Comparison of ENCODE assay signal across 20 mouse cellular contexts in genomic region chr6:92605156-92605555, GRCm38 (mm10).
DNase-seq lines count a peak whose midpoint lies in the region; ATAC-seq and TF ChIP-seq lines count a peak whose summit lies in the region.
"Had no signal": no experiment of that assay in that cellular context is flagged by ENCODE, and none has a peak within 500 bp of the region (broad histone marks: within the 10 kb centered on the region; RNA-seq: fewer than 3 reads in every experiment).

No protein-coding gene starts in this region.

- TF ChIP-seq CTCF in kidney, postnatal 0 days (IDR thresholded peaks at IDR 0.05; ENCODE audit: low read depth), result no peak
- TF ChIP-seq CTCF in stomach, postnatal 0 days (IDR thresholded peaks at IDR 0.05; ENCODE audit: low read depth), result no peak

- 48% methylated on average over 2 of the region's 2 CpGs for WGBS in kidney, postnatal 0 days
- WGBS in stomach, embryonic 14.5 days, result 19% methylated on average over 2 of the region's 2 CpGs
- 52% methylated on average over 2 of the region's 2 CpGs for WGBS in stomach, postnatal 0 days

- H3K4me2 ChIP-seq in kidney, postnatal 0 days (ENCODE audit: low read length), result no peak overlapping the region
- H3K4me2 ChIP-seq in stomach, embryonic 14.5 days (replicated peaks; ENCODE audit: low read depth, low read length), result no peak overlapping the region
- H3K4me2 ChIP-seq in stomach, postnatal 0 days (replicated peaks; ENCODE audit: low read depth), result no peak overlapping the region
- H3K4me2 ChIP-seq: embryonic facial prominence, embryonic 13.5 days; heart, embryonic 13.5 days; limb, embryonic 13.5 days; liver, embryonic 15.5 days had no signal

- no peak for TF ChIP-seq EP300 in stomach, postnatal 0 days (optimal IDR thresholded peaks at IDR 0.05)

- peak; percentile 43; the same call in 1 of the 2 replicates for ATAC-seq in kidney, postnatal 0 days (replicated peaks; ENCODE audit: low FRiP score, low read depth)
- ATAC-seq in stomach, embryonic 14.5 days (ENCODE audit: insufficient number of reproducible peaks, insufficient read depth, low FRiP score, low read depth), result peak; percentile 42; the same call in 1 of the 2 replicates
- ATAC-seq in stomach, postnatal 0 days (ENCODE audit: low FRiP score, low TSS enrichment), result no peak
- ATAC-seq: activated CD4-positive, CD25-positive, alpha-beta regulatory T cell, adult 4 months; forebrain, embryonic 16.5 days; Patski had no signal

- H3K27ac ChIP-seq in kidney, postnatal 0 days, result peak overlapping the region; percentile 62
- peak overlapping the region; percentile 74 for H3K27ac ChIP-seq in stomach, embryonic 14.5 days (ENCODE audit: low read length)
- no peak overlapping the region for H3K27ac ChIP-seq in stomach, postnatal 0 days (replicated peaks)
- H3K27ac ChIP-seq: embryonic facial prominence, embryonic 13.5 days; heart, embryonic 13.5 days; limb, embryonic 13.5 days; liver, embryonic 15.5 days had no signal

- peak; percentile 70 for DNase-seq in kidney, postnatal 0 days (ENCODE audit: low spot score)
- DNase-seq in kidney, adult 8-10 months, result no peak
- DNase-seq in stomach, postnatal 0 days (ENCODE audit: low spot score), result no peak
- peak; percentile 40 to 74 for DNase-seq in layer of hippocampus, postnatal 14 days (ENCODE audit: low spot score in 2 of 2)
- DNase-seq in spleen, adult 12 weeks (ENCODE audit: low spot score), result no peak
- DNase-seq in right cerebral cortex, postnatal 36 days (ENCODE audit: low spot score in 2 of 2), result no peak
- DNase-seq: adrenal gland, postnatal 14 days; cerebellum, adult 8-10 months; heart, postnatal 4 days; lung, postnatal 36 days; right cerebral cortex, adult 18-20 months; spleen, adult 18-20 months had no signal

- no peaks in the 10 kb centered on the region for H3K27me3 ChIP-seq in kidney, postnatal 0 days (ENCODE audit: insufficient read depth, low read length)
- no peaks in the 10 kb centered on the region for H3K27me3 ChIP-seq in stomach, embryonic 14.5 days (ENCODE audit: control insufficient read depth, insufficient read depth, low read length)
- H3K27me3 ChIP-seq in stomach, postnatal 0 days (ENCODE audit: control insufficient read depth, insufficient read depth, low read length), result no peaks in the 10 kb centered on the region
- H3K27me3 ChIP-seq: embryonic facial prominence, embryonic 13.5 days; heart, embryonic 13.5 days; limb, embryonic 13.5 days; liver, embryonic 15.5 days; Patski had no signal

- H3K9ac ChIP-seq in kidney, postnatal 0 days (ENCODE audit: low read depth, low read length), result no peak overlapping the region
- 0 out of 2 replicates have a peak overlapping the region, but pooled peaks have one; percentile 6 for H3K9ac ChIP-seq in stomach, embryonic 14.5 days (replicated peaks; ENCODE audit: low read depth, low read length)
- no peak overlapping the region for H3K9ac ChIP-seq in stomach, postnatal 0 days (ENCODE audit: low read length)
- H3K9ac ChIP-seq: embryonic facial prominence, embryonic 13.5 days; heart, embryonic 13.5 days; limb, embryonic 13.5 days; liver, embryonic 15.5 days had no signal

- H3K36me3 ChIP-seq in kidney, postnatal 0 days (ENCODE audit: insufficient read depth, low read length), result no peaks in the 10 kb centered on the region
- no peaks in the 10 kb centered on the region; the same call in 1 of the 2 replicates for H3K36me3 ChIP-seq in stomach, embryonic 14.5 days (ENCODE audit: control insufficient read depth, insufficient read depth, low read length)
- H3K36me3 ChIP-seq in stomach, postnatal 0 days (ENCODE audit: control insufficient read depth, insufficient read depth, low read length), result no peaks in the 10 kb centered on the region
- H3K36me3 ChIP-seq: embryonic facial prominence, embryonic 13.5 days; heart, embryonic 13.5 days; limb, embryonic 13.5 days; liver, embryonic 15.5 days had no signal

- no peaks in the 10 kb centered on the region for H3K9me3 ChIP-seq in kidney, postnatal 0 days (replicated peaks; ENCODE audit: low read length)
- no peaks in the 10 kb centered on the region for H3K9me3 ChIP-seq in stomach, embryonic 14.5 days (ENCODE audit: control insufficient read depth, low read depth, low read length)
- no peaks in the 10 kb centered on the region for H3K9me3 ChIP-seq in stomach, postnatal 0 days (ENCODE audit: control insufficient read depth, low read length)
- H3K9me3 ChIP-seq: embryonic facial prominence, embryonic 13.5 days; heart, embryonic 13.5 days; limb, embryonic 13.5 days; liver, embryonic 15.5 days had no signal

- H3K4me3 ChIP-seq in kidney, postnatal 0 days (replicated peaks; ENCODE audit: low read depth, low read length), result no peak overlapping the region
- no peak overlapping the region for H3K4me3 ChIP-seq in stomach, embryonic 14.5 days (ENCODE audit: low read depth, low read length)
- H3K4me3 ChIP-seq in stomach, postnatal 0 days (ENCODE audit: low read depth, low read length), result no peak overlapping the region
- H3K4me3 ChIP-seq: embryonic facial prominence, embryonic 13.5 days; heart, embryonic 13.5 days; limb, embryonic 13.5 days; liver, embryonic 15.5 days had no signal

- 0 out of 2 replicates have a peak, but pooled peaks cover 9% of the 10 kb centered on the region for H3K4me1 ChIP-seq in kidney, postnatal 0 days (replicated peaks; ENCODE audit: insufficient read depth, low read length)
- H3K4me1 ChIP-seq in stomach, embryonic 14.5 days (ENCODE audit: control insufficient read depth, insufficient read depth, low read length), result peaks cover 24% of the 10 kb centered on the region
- no peaks in the 10 kb centered on the region for H3K4me1 ChIP-seq in stomach, postnatal 0 days (replicated peaks; ENCODE audit: control insufficient read depth, insufficient read depth)
- H3K4me1 ChIP-seq: liver, embryonic 15.5 days had no signal

Comparison
In these comparisons a context has a peak if more than half of its experiments do, and no peak if none do; other contexts are left out.
1. DNase-seq: peak in kidney, postnatal 0 days (single experiment) and layer of hippocampus, postnatal 14 days (2 of 2); none in kidney, adult 8-10 months (0 of 2), stomach, postnatal 0 days (single experiment), spleen, adult 12 weeks (single experiment) and right cerebral cortex, postnatal 36 days (0 of 2).